Mouse (Mus musculus) embryonic facial prominence, embryonic 15.5 days (tissue): ENCODE data around the gene Psmd2. TPM values are rescaled to one million over a fixed set of nuclear protein-coding genes. Genes with fewer than 3 reads are reported as not detected.

Experiments
- ATAC-seq: fragments of 200-750 bp; cut with Nextera tagmentation; 2 replicates; pipeline ENCODE4 v1.8.0; 2017; ENCODE audit warnings: low read depth, moderate TSS enrichment; ENCODE audit not compliant: insufficient number of reproducible peaks, low FRiP score, low TSS enrichment
- H3K27ac ChIP-seq: fragments of 300-500 bp; sonication (generic); replicated peaks from 2 replicates; pipeline ENCODE4 v1.5.1; 2015; ENCODE audit warnings: mild to moderate bottlenecking, inconsistent platforms
- H3K27me3 ChIP-seq: fragments of 300-500 bp; sonication (generic); 2 replicates; pipeline ENCODE4 v1.6.1; 2015; ENCODE audit warnings: inconsistent platforms
- H3K36me3 ChIP-seq: fragments of 300-500 bp; sonication (generic); 2 replicates; pipeline ENCODE4 v1.6.1; 2015; ENCODE audit warnings: mild to moderate bottlenecking, inconsistent platforms
- H3K4me1 ChIP-seq: fragments of 300-500 bp; sonication (generic); 2 replicates; pipeline ENCODE4 v1.6.1; 2015; ENCODE audit warnings: inconsistent platforms
- H3K4me2 ChIP-seq: fragments of 300-500 bp; sonication (generic); replicated peaks from 2 replicates; pipeline ENCODE4 v1.6.1; 2015; ENCODE audit warnings: mild to moderate bottlenecking, inconsistent platforms
- H3K4me3 ChIP-seq: fragments of 300-500 bp; sonication (generic); replicated peaks from 2 replicates; pipeline ENCODE4 v1.5.1; 2015; ENCODE audit warnings: mild to moderate bottlenecking, inconsistent platforms
- H3K9ac ChIP-seq: fragments of 300-500 bp; sonication (generic); 2 replicates; pipeline ENCODE4 v1.6.1; 2015; ENCODE audit warnings: inconsistent platforms
- H3K9me3 ChIP-seq: fragments of 300-500 bp; sonication (generic); replicated peaks from 2 replicates; pipeline ENCODE4 v1.6.1; 2016; ENCODE audit warnings: inconsistent platforms
- WGBS: fragments of 180-500 bp; shearing (Covaris S2); methylation state at CpG from one replicate; pipeline ENCODE4 v1.1.7; 2015; 5-methylcytosine and 5-hydroxymethylcytosine counted together
- polyA plus RNA-seq: library from polyadenylated mRNA; unstranded; fragments of >200 nt; fragmentation: Nextera tagmentation; extraction: Ambion mirVana; gene quantifications from 2 replicates; pipeline ENCODE4 v1.2.1, GENCODE M21; 2015

Psmd2 gene
- polyA plus RNA-seq, 1 experiment from 2014 or later = 297 TPM

GRCm38 (mm10) chr16:20621991-20622685 lies 29.3 kb upstream of the Psmd2 start:
- peak overlapping the region; percentile 37; the same call in 1 of the 2 replicates for H3K9ac ChIP-seq
- peak overlapping the region; percentile 99 for H3K4me2 ChIP-seq
- H3K4me3 ChIP-seq = peak overlapping the region; percentile 69
- 1% methylated on average over 35 of the region's 37 CpGs for WGBS
- peak; percentile 49; the same call in 1 of the 2 replicates for ATAC-seq
- H3K27me3 ChIP-seq = peaks cover 27% of the 10 kb centered on the region
- H3K9me3 ChIP-seq = no peaks in the 10 kb centered on the region
- no peaks in the 10 kb centered on the region for H3K36me3 ChIP-seq
- H3K27ac ChIP-seq = peak overlapping the region; percentile 44; the same call in 1 of the 2 replicates
- peaks cover 34% of the 10 kb centered on the region for H3K4me1 ChIP-seq

DNA sequence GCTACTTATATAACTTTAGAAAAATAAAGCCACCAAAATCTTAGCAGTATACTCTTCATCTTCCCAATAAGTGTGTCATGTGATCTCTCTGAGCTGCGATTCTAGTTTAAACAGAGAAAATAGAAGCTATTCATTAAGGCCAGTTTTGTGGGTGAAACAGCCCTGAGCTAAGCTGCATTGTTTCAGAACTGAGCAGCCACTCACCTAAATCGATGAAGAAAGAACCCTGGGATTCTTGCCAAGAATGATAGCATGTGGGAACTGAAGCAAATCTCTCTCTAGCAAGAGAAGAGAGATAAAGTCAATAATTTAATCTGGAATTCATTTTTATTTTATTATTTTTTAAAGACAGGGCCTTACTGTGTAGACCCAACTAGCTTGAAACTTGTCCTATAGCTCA lies 28.2 kb upstream of the Psmd2 start:
- ATAC-seq = no peak
- H3K27ac ChIP-seq = no peak overlapping the region
- peaks cover 28% of the 10 kb centered on the region for H3K27me3 ChIP-seq
- H3K9me3 ChIP-seq = no peaks in the 10 kb centered on the region
- WGBS = 40% methylated on average over 2 of the region's 2 CpGs
- H3K36me3 ChIP-seq = no peaks in the 10 kb centered on the region
- H3K4me2 ChIP-seq = no peak overlapping the region
- no peak overlapping the region for H3K9ac ChIP-seq
- no peak overlapping the region for H3K4me3 ChIP-seq
- peaks cover 34% of the 10 kb centered on the region for H3K4me1 ChIP-seq

DNA sequence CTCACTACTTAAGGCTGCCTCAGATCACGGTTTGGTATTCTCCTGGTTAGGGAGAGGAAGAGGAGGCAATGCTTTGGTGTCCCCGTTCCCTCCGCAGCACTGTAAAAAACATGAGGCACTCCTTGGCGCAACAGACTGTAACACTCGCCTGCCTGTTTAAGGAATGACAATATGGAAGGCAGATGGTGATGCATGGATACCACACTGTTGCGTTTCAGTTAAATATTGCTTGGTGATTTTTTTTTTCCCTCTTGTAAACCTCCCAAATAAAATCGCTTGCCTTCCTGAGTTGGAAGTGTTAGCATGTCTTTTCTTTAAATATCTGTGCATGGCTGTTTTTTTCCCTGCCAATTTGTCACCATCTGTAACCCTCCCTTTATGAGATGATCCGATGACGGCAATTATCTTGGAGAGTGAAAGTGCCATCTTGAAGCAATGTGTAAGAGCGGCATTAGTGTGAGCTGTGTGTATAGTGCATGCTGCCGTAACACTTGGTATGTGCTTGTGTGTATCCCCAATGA lies 22.5 kb upstream of the Psmd2 start:
- Histone ChIP-seq H3K9ac (no peak overlapping the region), H3K4me2 (peak overlapping the region; percentile 92; the same call in 1 of the 2 replicates), H3K4me3 (peak overlapping the region; percentile 55), H3K27me3 (peaks cover 12% of the 10 kb centered on the region; the same call in 1 of the 2 replicates), H3K27ac (no peak overlapping the region), H3K9me3 (no peaks in the 10 kb centered on the region), H3K36me3 (0 out of 2 replicates have a peak, but pooled peaks cover 4% of the 10 kb centered on the region), H3K4me1 (peaks cover 13% of the 10 kb centered on the region; the same call in 1 of the 2 replicates)
- ATAC-seq = no peak
- WGBS = 39% methylated on average over 11 of the region's 11 CpGs

DNA sequence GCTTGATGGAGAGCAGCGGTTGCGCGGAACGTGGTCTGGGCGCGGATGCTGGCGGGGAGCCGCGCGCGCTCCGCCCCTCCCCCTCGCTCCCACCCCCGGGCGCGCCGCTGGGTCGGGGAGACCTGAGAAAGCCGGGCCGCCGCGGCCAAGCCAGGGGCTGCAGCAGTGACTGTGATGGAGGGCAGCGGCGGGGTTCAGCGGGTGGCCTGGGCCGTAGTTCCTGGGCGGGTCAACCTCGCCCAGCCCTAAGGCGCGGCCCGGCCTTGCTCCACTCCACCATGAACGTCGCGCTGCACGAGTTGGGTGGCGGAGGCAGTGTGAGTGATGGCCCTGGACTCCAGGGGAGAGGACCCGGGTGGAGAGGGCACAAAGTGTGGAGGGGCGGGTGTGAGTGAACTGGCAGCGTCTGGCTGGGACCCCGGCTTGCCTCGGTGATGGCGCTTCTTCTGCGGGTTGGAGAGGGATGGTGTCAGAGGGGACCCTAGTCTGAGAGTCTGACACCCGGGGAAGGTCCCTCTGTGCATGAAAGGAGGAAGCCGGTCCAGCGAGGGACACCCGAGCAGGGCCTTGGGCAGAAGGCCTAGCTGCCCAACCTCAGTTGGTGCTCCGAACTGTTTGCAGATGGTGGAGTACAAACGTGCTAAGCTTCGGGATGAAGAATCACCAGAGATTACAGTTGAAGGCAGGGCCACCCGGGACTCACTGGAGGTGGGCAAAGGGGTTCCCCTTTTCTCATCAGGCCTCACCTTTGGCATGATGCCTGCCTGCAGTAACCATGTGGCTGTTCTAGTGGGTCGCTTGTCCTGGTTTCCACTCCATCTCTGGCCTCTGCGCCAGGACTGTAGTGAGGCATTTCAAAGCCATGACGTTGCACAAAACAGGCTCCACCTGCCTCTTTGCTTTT lies 21.5 kb upstream of the Psmd2 start, which contains the start of gene Ece2:
Ece2 (plus strand) TSS at position 98 of the 904 bp plus-strand sequence.
- H3K9me3 ChIP-seq = no peaks in the 10 kb centered on the region
- peak within 1 kb of the TSS; percentile 47 for H3K9ac ChIP-seq
- peaks cover 13% of the 10 kb centered on the region; the same call in 1 of the 2 replicates for H3K4me1 ChIP-seq
- 7% methylated on average over 54 of the region's 54 CpGs for whole genome bisulfite sequencing
- H3K27ac ChIP-seq = 0 out of 2 replicates have a peak within 1 kb of the TSS, but pooled peaks have one; percentile 3
- H3K4me2 ChIP-seq = peak within 1 kb of the TSS; percentile 92
- peak; percentile 51 for ATAC-seq
- 0 out of 2 replicates have a peak, but pooled peaks cover 4% of the 10 kb centered on the region for H3K36me3 ChIP-seq
- peak within 1 kb of the TSS; percentile 55 for H3K4me3 ChIP-seq
- H3K27me3 ChIP-seq = peaks cover 11% of the 10 kb centered on the region; the same call in 1 of the 2 replicates

DNA sequence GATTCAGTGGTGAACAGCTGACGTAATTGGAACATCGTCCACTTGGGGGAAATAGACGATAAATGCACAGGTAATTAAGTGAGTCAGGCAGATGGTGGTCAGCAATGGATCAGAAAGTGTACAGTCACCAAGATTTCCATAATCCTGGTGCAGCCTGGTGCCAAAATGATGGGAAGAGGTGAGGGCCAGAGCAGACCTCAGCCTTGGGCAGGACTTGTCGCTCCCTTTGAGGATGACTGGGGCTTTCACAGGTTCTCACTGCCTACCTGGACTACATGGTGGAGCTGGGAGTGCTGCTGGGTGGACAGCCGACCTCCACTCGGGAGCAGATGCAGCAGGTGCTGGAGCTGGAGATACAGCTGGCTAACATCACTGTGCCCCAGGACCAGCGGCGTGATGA lies 14.0 kb upstream of the Psmd2 start:
- peaks cover 2% of the 10 kb centered on the region; the same call in 1 of the 2 replicates for H3K4me1 ChIP-seq
- H3K27me3 ChIP-seq = no peaks in the 10 kb centered on the region
- 79% methylated on average over 8 of the region's 8 CpGs for WGBS
- no peak overlapping the region for H3K4me2 ChIP-seq
- no peak overlapping the region for H3K9ac ChIP-seq
- ATAC-seq = no peak
- H3K27ac ChIP-seq = no peak overlapping the region
- H3K9me3 ChIP-seq = no peaks in the 10 kb centered on the region
- H3K4me3 ChIP-seq = no peak overlapping the region
- 0 out of 2 replicates have a peak, but pooled peaks cover 4% of the 10 kb centered on the region for H3K36me3 ChIP-seq

DNA sequence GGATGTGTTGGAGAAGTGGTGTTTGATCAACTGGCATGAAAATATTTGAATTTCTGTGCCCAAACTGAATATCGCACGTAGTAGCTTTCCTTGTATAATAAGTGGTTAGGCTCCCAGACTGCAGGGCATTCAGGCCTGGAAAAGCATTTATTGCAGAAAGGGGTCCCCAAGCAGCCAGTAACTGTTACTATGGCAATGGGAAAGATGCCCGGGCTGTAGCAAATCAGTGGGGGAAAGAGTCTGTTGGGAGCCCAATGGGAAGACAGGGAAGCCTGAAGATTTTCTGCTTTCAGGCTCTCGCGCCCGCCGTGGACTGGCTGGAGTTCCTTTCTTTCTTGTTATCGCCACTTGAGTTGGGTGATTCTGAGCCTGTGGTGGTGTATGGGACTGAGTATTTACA lies 13.1 kb upstream of the Psmd2 start:
- Histone ChIP-seq H3K36me3 (no peaks in the 10 kb centered on the region), H3K9ac (no peak overlapping the region), H3K27me3 (no peaks in the 10 kb centered on the region), H3K9me3 (no peaks in the 10 kb centered on the region), H3K4me2 (no peak overlapping the region), H3K27ac (no peak overlapping the region), H3K4me1 (peaks cover 2% of the 10 kb centered on the region; the same call in 1 of the 2 replicates), H3K4me3 (no peak overlapping the region)
- 79% methylated on average over 8 of the region's 8 CpGs for WGBS
- no peak for ATAC-seq

DNA sequence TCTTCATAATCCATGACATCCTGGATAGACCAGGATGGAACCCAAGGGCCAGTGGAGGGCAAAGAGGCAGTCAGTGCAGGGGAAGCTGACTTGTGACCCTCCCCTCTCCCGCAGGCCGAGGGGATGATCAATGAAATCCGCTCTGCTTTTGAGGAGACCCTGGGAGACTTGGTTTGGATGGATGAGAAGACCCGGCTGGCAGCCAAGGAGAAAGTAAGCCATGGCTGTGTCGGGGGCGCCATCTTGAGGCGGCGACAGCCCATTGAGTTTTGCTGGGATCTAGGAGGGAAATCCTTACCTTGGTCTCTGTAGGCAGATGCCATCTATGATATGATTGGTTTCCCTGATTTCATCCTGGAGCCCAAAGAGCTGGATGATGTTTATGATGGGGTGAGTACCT lies 9.3 kb upstream of the Psmd2 start:
- Histone ChIP-seq H3K27ac (no peak overlapping the region), H3K4me2 (no peak overlapping the region), H3K4me1 (peaks cover 2% of the 10 kb centered on the region; the same call in 1 of the 2 replicates), H3K27me3 (no peaks in the 10 kb centered on the region), H3K9ac (no peak overlapping the region), H3K4me3 (no peak overlapping the region), H3K9me3 (no peaks in the 10 kb centered on the region), H3K36me3 (no peaks in the 10 kb centered on the region)
- 2% methylated on average over 8 of the region's 8 CpGs for WGBS
- no peak for ATAC-seq

DNA sequence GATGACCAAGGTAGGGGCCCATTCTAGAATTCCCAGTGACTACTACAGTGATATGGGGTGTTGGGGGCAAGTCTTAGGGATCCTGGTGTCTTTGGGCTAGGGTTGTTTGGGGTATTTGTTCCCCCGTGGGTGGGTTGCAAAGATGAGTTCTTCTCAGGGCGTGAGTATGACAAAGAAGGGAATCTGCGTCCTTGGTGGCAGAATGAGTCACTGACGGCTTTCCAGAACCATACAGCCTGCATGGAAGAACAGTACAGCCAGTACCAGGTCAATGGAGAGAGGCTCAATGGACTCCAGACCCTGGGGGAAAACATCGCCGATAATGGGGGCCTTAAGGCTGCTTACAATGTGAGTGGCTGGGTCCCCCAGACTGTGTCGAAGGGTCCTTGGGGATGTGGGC lies 7.5 kb upstream of the Psmd2 start:
- peak; percentile 57; the same call in 1 of the 2 replicates for ATAC-seq
- H3K9ac ChIP-seq = no peak overlapping the region

GRCm38 (mm10) chr16:20651947-20652310 lies 477 bp downstream of the Psmd2 start:
- Histone ChIP-seq H3K9ac (peak overlapping the region; percentile 72), H3K4me3 (peak overlapping the region; percentile 75), H3K27ac (no peak overlapping the region), H3K4me2 (peak overlapping the region; percentile 63), H3K27me3 (no peaks in the 10 kb centered on the region), H3K9me3 (no peaks in the 10 kb centered on the region), H3K4me1 (peaks cover 14% of the 10 kb centered on the region), H3K36me3 (peaks cover 26% of the 10 kb centered on the region)
- 7% methylated on average over 12 of the region's 12 CpGs for WGBS
- ATAC-seq = peak; percentile 21; the same call in 1 of the 2 replicates

More for the DNA sequence above, 7.5 kb upstream of the Psmd2 start:
- Histone ChIP-seq H3K9me3 (no peaks in the 10 kb centered on the region), H3K27me3 (no peaks in the 10 kb centered on the region), H3K4me1 (peaks cover 2% of the 10 kb centered on the region; the same call in 1 of the 2 replicates), H3K27ac (no peak overlapping the region), H3K4me3 (no peak overlapping the region), H3K4me2 (no peak overlapping the region), H3K36me3 (no peaks in the 10 kb centered on the region)
- 89% methylated on average over 7 of the region's 7 CpGs for WGBS

DNA sequence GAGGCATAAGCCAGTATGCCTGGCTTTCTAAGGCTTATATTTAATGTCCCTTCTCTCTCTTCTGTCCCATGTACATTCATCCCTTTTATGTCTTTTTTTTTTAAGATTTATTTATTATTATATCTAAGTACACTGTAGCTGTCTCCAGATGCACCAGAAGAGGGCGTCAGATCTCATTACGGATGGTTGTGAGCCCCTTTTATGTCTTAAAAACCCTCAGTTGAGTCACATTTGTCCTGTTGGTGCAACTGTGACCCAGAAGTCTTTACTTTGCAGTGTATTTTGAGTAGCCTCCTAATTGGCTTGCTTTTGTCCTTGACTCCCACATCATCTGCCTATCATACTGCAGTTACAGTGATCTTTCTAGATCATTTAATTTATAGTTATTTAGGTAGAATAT lies 1.9 kb downstream of the Psmd2 start:
- 57% methylated on average over 2 of the region's 2 CpGs for WGBS
- no peak overlapping the region for H3K4me3 ChIP-seq

DNA sequence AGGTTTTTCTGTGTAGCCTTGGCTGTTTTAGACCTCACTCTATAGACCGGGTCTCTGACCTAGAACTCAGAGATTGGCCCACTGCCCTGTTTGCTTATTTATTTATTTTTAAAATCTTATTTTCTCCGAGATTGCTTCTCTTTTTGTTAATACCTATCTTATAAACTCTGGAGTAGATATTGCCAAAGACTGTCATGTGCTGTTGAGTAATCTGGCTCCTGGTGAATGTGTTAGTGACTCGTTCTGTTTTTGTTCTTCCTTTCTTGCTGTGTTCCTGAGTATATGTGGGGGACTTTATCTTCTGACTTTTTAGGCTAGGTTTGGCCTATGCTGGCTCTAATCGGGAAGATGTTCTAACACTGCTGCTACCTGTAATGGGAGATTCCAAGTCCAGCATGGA lies 6.2 kb downstream of the Psmd2 start:
- Histone ChIP-seq H3K27ac (no peak overlapping the region), H3K9ac (no peak overlapping the region), H3K4me1 (peaks cover 7% of the 10 kb centered on the region), H3K4me3 (no peak overlapping the region), H3K36me3 (peaks cover 82% of the 10 kb centered on the region), H3K4me2 (no peak overlapping the region), H3K9me3 (no peaks in the 10 kb centered on the region), H3K27me3 (no peaks in the 10 kb centered on the region)
- no peak for ATAC-seq
- WGBS = 96% methylated on average over 4 of the region's 4 CpGs

More for the DNA sequence above, 1.9 kb downstream of the Psmd2 start:
- Histone ChIP-seq H3K36me3 (peaks cover 40% of the 10 kb centered on the region), H3K4me1 (peaks cover 14% of the 10 kb centered on the region), H3K9ac (no peak overlapping the region), H3K4me2 (no peak overlapping the region), H3K9me3 (no peaks in the 10 kb centered on the region), H3K27me3 (no peaks in the 10 kb centered on the region), H3K27ac (no peak overlapping the region)
- ATAC-seq = no peak
